Mouse (Mus musculus): ENCODE measurements around the gene Ube2v1.

Ube2v1 gene

GRCm38 (mm10) chr2:167631591-167632448 is at the start of gene Ube2v1:
TSS of gene Ube2v1 (minus strand) at chr2:167632095.
- DNase-seq = peak; percentile 99

GRCm38 (mm10) chr2:167680657-167681056 is 48.8 kb upstream of the Ube2v1 start:
- no peak for DNase-seq

GRCm38 (mm10) chr2:167679902-167680430 is 48.1 kb upstream of the Ube2v1 start:
- DNase-seq = peak; percentile 64

GRCm38 (mm10) chr2:167678600-167678999 is 46.7 kb upstream of the Ube2v1 start:
- no peak for DNase-seq

- no peak for DNase-seq
These were observed 43.4 kb upstream of the Ube2v1 start for GRCm38 (mm10) chr2:167675120-167675909.

GRCm38 (mm10) chr2:167672212-167672685 is 40.4 kb upstream of the Ube2v1 start:
- DNase-seq = no peak

- DNase-seq = no peak
These were observed 39.3 kb upstream of the Ube2v1 start for GRCm38 (mm10) chr2:167671101-167671633.

GRCm38 (mm10) chr2:167669398-167669797 is 37.5 kb upstream of the Ube2v1 start:
- DNase-seq = no peak

- DNase-seq = no peak
These were observed 36.5 kb upstream of the Ube2v1 start for GRCm38 (mm10) chr2:167668426-167668825.

- no peak for DNase-seq
These were observed 34.2 kb upstream of the Ube2v1 start for GRCm38 (mm10) chr2:167665972-167666713.

GRCm38 (mm10) chr2:167662713-167663112 is 30.8 kb upstream of the Ube2v1 start:
- DNase-seq = no peak

GRCm38 (mm10) chr2:167661270-167662203 is 29.6 kb upstream of the Ube2v1 start, which contains the start of gene Gm20431:
TSS of gene Gm20431 (minus strand) at chr2:167661496.
- peak; percentile 91 for DNase-seq

GRCm38 (mm10) chr2:167660611-167660971 is 28.7 kb upstream of the Ube2v1 start:
- no peak for DNase-seq

- DNase-seq = peak; percentile 57
These were observed 28.1 kb upstream of the Ube2v1 start for GRCm38 (mm10) chr2:167659847-167660610.

- no peak for DNase-seq
These were observed 27.4 kb upstream of the Ube2v1 start for GRCm38 (mm10) chr2:167659177-167659846.

GRCm38 (mm10) chr2:167658712-167659111 is 26.8 kb upstream of the Ube2v1 start:
- DNase-seq = no peak

GRCm38 (mm10) chr2:167657973-167658372 is 26.1 kb upstream of the Ube2v1 start:
- no peak for DNase-seq

- no peak for DNase-seq
These were observed 25.0 kb upstream of the Ube2v1 start for GRCm38 (mm10) chr2:167656629-167657478.

All from cerebellum, adult 11-12 months (tissue).